Mouse (Mus musculus): ENCODE data around the gene Rpf2.

Rpf2 gene

GRCm38 (mm10) chr10:40247166-40247716 is 405 bp upstream of the Rpf2 start:
- DNase-seq, result no peak

- no peak for DNase-seq
Measured at GRCm38 (mm10) chr10:40237826-40238225, 9.0 kb downstream of the Rpf2 start.

- DNase-seq, result peak in 1 of 2 experiments; percentile 37
Measured at GRCm38 (mm10) chr10:40233241-40233640, 13.6 kb downstream of the Rpf2 start.

- DNase-seq, result no peak
Measured at GRCm38 (mm10) chr10:40232442-40232841, 14.4 kb downstream of the Rpf2 start.

GRCm38 (mm10) chr10:40229725-40230124 is 17.1 kb downstream of the Rpf2 start:
- no peak for DNase-seq

- DNase-seq, result no peak
Measured at GRCm38 (mm10) chr10:40227660-40228303, 19.1 kb downstream of the Rpf2 start.

- no peak for DNase-seq
Measured at GRCm38 (mm10) chr10:40218874-40219273, 28.0 kb downstream of the Rpf2 start.

GRCm38 (mm10) chr10:40212443-40213169 is 34.2 kb downstream of the Rpf2 start:
- DNase-seq, result peak; percentile 94

- no peak for DNase-seq
Measured at GRCm38 (mm10) chr10:40195001-40195400, 51.8 kb downstream of the Rpf2 start.

- DNase-seq, result no peak
Measured at GRCm38 (mm10) chr10:40192010-40192935, 54.6 kb downstream of the Rpf2 start.

- DNase-seq, result peak in 1 of 2 experiments; percentile 10
Measured at GRCm38 (mm10) chr10:40191338-40191979, 55.4 kb downstream of the Rpf2 start.

- DNase-seq, result peak in 1 of 2 experiments; percentile 27
Measured at GRCm38 (mm10) chr10:40190871-40191270, 56.0 kb downstream of the Rpf2 start.

- no peak for DNase-seq
Measured at GRCm38 (mm10) chr10:40189689-40190088, 57.1 kb downstream of the Rpf2 start.

- DNase-seq, result no peak
Measured at GRCm38 (mm10) chr10:40188831-40189230, 58.0 kb downstream of the Rpf2 start.

- DNase-seq, result no peak
Measured at GRCm38 (mm10) chr10:40185956-40186355, 60.9 kb downstream of the Rpf2 start.

- DNase-seq, result no peak
Measured at GRCm38 (mm10) chr10:40180011-40180410, 66.8 kb downstream of the Rpf2 start.

- no peak for DNase-seq
Measured at GRCm38 (mm10) chr10:40179142-40179541, 67.7 kb downstream of the Rpf2 start.

GRCm38 (mm10) chr10:40177323-40177962 is 69.4 kb downstream of the Rpf2 start:
- DNase-seq, result peak; percentile 41 to 54

Data from kidney, postnatal 36 days (tissue).